Mouse (Mus musculus): Measurements from ENCODE around the gene Cyb5d2. TPM values are rescaled to one million over a fixed set of nuclear protein-coding genes. Genes with fewer than 3 reads are reported as not detected.
"Not testable (repeated sequence)": the region's sequence is repeated elsewhere in the genome, so short reads cannot be mapped to it uniquely, and the experiment has no call there.

The Cyb5d2 gene
- polyA plus RNA-seq, 1 experiment: not detected

DNA sequence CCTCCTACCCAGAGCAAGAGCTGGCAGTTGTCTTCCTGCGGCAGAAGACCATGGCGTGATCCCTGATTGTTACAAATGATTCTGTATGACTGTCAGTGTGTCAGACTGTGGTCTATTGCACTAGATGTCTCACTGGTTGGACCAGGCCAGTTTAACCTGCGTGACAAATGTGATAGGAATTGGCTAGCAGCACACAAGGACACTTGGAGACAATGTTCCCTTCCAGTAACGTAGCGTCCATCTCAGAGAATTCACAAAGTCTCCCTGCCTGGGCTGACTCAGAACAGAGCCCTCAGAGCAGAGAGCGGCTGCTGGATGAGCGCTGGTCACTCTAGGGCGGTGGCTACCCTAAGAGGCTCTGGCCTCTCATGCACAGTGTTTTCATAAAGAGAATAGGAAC lies 28.2 kb downstream of the Cyb5d2 start:
- H3K4me1 ChIP-seq (ENCODE audit: control insufficient read depth, insufficient read depth, low read length): no peaks in the 10 kb centered on the region
- TF ChIP-seq CTCF (IDR thresholded peaks at IDR 0.05; ENCODE audit: insufficient read depth, low read depth, low read length): no peak
- no peak for TF ChIP-seq POLR2A (IDR thresholded peaks at IDR 0.05; ENCODE audit: insufficient read depth, low read depth, low read length)
- 91% methylated on average over 8 of the region's 8 CpGs for WGBS
- no peak overlapping the region for H3K27ac ChIP-seq (ENCODE audit: insufficient read depth, low read depth, low read length)
- no peak overlapping the region for H3K4me3 ChIP-seq (ENCODE audit: insufficient read depth, low read depth, low read length)

DNA sequence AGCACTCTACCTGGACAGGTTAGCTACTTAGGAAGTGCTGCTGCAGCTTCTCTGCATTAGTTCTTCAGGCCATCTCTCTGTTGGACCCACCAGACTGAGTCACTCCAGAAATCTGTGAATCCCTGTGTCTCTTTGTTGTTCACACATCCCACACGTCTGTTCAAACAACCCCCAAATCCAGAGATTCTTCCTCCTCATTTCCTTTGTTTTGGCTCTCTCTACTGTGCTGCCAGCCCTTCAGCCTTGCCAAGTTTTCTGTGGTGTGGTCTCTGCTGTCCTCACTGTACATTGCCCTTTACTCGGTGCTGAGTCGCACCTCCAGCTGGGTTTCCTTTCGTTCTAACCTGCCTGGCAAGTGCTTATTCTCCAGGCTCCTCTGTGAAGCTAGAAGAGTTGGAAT lies 31.7 kb downstream of the Cyb5d2 start:
- Histone ChIP-seq H3K4me3 (ENCODE audit: insufficient read depth, low read depth, low read length) (no peak overlapping the region), H3K27ac (ENCODE audit: insufficient read depth, low read depth, low read length) (no peak overlapping the region), H3K4me1 (ENCODE audit: control insufficient read depth, insufficient read depth, low read length) (no peaks in the 10 kb centered on the region)
- no peak for TF ChIP-seq POLR2A (IDR thresholded peaks at IDR 0.05; ENCODE audit: insufficient read depth, low read depth, low read length)
- no peak for TF ChIP-seq CTCF (IDR thresholded peaks at IDR 0.05; ENCODE audit: insufficient read depth, low read depth, low read length)
- 48% methylated on average over 4 of the region's 4 CpGs for WGBS

DNA sequence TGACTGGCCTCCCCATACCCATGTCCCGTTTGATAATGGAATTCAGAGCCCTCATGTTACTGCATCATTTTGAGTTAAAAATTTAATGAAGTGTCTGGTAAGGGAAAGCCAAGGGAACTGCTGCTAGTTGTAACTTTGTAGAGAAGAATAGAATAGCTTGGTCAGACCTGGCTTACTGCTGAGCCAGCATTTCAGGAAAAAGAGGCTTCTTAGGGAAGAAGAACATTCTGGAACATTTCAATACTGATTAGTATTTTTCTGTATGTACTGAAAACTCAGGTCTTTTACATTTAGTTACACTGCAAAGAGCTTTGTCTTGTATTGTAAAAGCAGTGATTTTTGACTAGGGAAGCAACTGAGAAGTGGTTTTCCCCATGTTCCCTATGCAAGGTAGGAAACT lies 35.2 kb downstream of the Cyb5d2 start:
- TF ChIP-seq POLR2A (IDR thresholded peaks at IDR 0.05; ENCODE audit: insufficient read depth, low read depth, low read length): no peak
- TF ChIP-seq CTCF (IDR thresholded peaks at IDR 0.05; ENCODE audit: insufficient read depth, low read depth, low read length): no peak
- H3K4me1 ChIP-seq (ENCODE audit: control insufficient read depth, insufficient read depth, low read length): no peaks in the 10 kb centered on the region

DNA sequence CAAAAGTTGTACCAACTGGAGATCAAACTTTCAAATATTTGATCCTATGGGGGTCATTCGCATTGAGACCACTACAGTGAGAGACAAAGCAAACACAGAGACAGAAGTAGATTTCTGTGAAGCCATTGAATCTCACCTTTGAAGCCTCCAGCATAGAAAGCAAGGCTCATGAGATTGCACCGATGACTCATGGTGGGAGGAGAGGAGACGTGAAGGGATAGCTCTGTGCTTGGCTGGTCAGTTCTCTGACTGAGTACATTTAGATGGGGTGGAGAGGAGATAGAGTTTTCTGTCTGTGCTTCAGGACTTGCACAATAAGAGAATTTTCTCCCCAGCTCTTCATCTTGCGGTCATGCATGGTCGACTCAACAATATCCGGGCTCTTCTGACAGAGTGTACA lies 36.4 kb downstream of the Cyb5d2 start:
- Histone ChIP-seq H3K4me3 (ENCODE audit: insufficient read depth, low read depth, low read length) (no peak overlapping the region), H3K4me1 (ENCODE audit: control insufficient read depth, insufficient read depth, low read length) (no peaks in the 10 kb centered on the region), H3K27ac (ENCODE audit: insufficient read depth, low read depth, low read length) (no peak overlapping the region)
- WGBS: 81% methylated on average over 6 of the region's 6 CpGs
- TF ChIP-seq POLR2A (IDR thresholded peaks at IDR 0.05; ENCODE audit: insufficient read depth, low read depth, low read length) (no peak), CTCF (IDR thresholded peaks at IDR 0.05; ENCODE audit: insufficient read depth, low read depth, low read length) (no peak)

More for the DNA sequence above, 35.2 kb downstream of the Cyb5d2 start:
- Histone ChIP-seq H3K4me3 (ENCODE audit: insufficient read depth, low read depth, low read length) (no peak overlapping the region), H3K27ac (ENCODE audit: insufficient read depth, low read depth, low read length) (no peak overlapping the region)
- WGBS: 86% methylated on average over 1 of the region's 1 CpGs

DNA sequence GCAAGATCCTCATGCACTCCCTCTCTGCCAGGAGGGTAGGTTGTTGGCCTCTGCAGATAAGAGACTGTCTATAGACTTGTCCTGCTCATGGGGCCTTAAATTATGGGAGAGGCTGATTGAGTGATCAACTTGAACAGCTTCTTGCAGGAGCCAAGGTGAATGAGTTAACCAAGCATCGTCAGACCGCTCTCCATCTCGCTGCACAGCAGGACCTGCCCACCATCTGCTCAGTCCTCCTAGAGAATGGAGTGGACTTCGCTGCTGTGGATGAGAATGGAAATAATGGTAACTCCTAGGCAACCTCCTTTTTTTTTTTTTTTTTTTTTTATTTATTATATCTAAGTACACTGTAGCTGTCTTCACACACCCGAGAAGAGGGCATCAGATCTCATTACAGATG lies 37.6 kb downstream of the Cyb5d2 start:
- Histone ChIP-seq H3K4me1 (ENCODE audit: control insufficient read depth, insufficient read depth, low read length) (no peaks in the 10 kb centered on the region), H3K4me3 (ENCODE audit: insufficient read depth, low read depth, low read length) (no peak overlapping the region), H3K27ac (ENCODE audit: insufficient read depth, low read depth, low read length) (no peak overlapping the region)
- WGBS: 89% methylated on average over 5 of the region's 5 CpGs
- TF ChIP-seq POLR2A (IDR thresholded peaks at IDR 0.05; ENCODE audit: insufficient read depth, low read depth, low read length): no peak
- TF ChIP-seq CTCF (IDR thresholded peaks at IDR 0.05; ENCODE audit: insufficient read depth, low read depth, low read length): no peak

DNA sequence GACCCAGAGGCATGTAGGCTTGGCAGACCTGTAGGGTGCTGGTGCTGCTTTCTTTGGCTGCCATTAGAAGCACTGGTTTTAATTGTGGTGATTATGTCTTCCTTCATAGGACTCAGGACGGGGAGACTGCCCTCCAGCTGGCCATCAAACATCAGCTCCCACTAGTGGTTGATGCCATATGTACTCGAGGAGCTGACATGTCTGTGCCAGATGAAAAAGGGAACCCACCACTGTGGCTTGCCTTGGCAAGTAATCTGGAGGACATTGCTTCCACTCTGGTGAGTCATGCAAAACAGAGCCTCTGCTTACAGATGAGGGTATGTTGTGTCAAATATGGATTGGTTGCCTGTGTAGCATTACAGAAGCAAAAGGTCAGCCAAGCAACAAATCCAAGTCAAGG lies 44.0 kb downstream of the Cyb5d2 start:
- 15% methylated on average over 2 of the region's 2 CpGs for WGBS
- H3K4me1 ChIP-seq (ENCODE audit: control insufficient read depth, insufficient read depth, low read length): no peaks in the 10 kb centered on the region
- no peak overlapping the region for H3K4me3 ChIP-seq (ENCODE audit: insufficient read depth, low read depth, low read length)
- TF ChIP-seq CTCF (IDR thresholded peaks at IDR 0.05; ENCODE audit: insufficient read depth, low read depth, low read length) (no peak), POLR2A (IDR thresholded peaks at IDR 0.05; ENCODE audit: insufficient read depth, low read depth, low read length) (no peak)
- H3K27ac ChIP-seq (ENCODE audit: insufficient read depth, low read depth, low read length): no peak overlapping the region

DNA sequence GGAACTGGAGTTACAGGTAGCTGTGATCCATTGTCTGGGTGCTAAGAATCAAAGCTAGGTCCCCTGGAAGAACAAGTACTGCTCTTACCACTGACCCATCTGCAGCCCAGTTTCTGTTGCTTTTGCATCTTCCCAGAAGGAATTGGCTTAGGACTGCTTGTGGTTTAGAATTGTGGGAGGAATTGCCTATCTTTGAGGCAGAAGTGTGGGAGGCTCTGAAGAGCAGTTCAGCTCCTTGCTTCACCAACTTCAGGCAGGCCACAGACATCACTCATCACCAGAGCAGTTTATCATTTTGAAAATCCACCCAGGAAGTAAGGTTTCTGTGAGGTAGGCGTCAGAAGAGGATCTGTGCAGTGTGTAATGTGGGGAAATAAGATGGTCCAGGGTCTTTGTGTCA lies 56.9 kb downstream of the Cyb5d2 start:
- Histone ChIP-seq H3K4me3 (ENCODE audit: insufficient read depth, low read depth, low read length) (no peak overlapping the region), H3K4me1 (ENCODE audit: control insufficient read depth, insufficient read depth, low read length) (no peaks in the 10 kb centered on the region), H3K27ac (ENCODE audit: insufficient read depth, low read depth, low read length) (no peak overlapping the region)
- WGBS: 89% methylated on average over 1 of the region's 1 CpGs
- TF ChIP-seq POLR2A (IDR thresholded peaks at IDR 0.05; ENCODE audit: insufficient read depth, low read depth, low read length) (no peak), CTCF (IDR thresholded peaks at IDR 0.05; ENCODE audit: insufficient read depth, low read depth, low read length) (no peak)

DNA sequence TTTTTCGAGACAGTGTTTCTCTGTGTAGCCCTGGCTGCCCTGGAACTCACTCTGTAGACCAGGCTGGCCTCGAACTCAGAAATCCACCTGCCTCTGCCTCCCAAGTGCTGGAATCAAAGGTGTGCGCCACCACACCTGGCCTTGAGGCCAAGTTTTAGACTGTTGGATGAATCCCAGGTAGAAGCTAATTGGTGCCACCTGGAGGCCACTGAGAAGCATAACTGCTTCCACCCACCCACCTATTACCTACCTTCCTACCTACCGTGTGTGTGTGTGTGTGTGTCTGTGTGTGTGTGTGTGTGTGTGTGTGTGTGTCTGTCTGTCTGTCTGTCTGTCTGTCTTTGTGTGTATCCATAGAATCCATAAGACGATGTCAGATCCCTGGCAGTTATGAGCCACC lies 58.4 kb downstream of the Cyb5d2 start:
- H3K27ac ChIP-seq (ENCODE audit: insufficient read depth, low read depth, low read length); H3K4me3 ChIP-seq (ENCODE audit: insufficient read depth, low read depth, low read length); H3K4me1 ChIP-seq (ENCODE audit: control insufficient read depth, insufficient read depth, low read length): not testable (repeated sequence)
- WGBS: 89% methylated on average over 5 of the region's 5 CpGs

DNA sequence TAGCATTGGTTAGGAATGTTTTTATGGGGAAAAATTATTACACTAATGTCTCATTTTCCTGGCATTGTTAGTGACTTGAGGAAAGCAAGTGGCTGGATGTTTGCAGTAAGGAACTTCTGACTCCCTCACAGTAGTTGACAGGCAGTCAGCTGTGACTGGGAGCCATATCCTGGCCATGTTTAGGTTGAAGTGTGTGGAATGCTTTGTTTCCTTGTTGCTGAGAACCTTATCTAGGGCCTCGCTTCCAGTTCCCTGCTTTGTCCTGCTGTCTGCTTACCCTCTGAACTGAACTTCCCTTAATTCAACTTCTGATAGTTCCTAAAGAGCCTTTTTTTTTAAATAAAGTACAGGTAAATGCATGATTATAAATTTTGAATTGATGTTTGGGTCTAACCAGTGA lies 59.6 kb downstream of the Cyb5d2 start:
- 83% methylated on average over 1 of the region's 1 CpGs for WGBS
- no peak overlapping the region for H3K4me3 ChIP-seq (ENCODE audit: insufficient read depth, low read depth, low read length)
- no peaks in the 10 kb centered on the region for H3K4me1 ChIP-seq (ENCODE audit: control insufficient read depth, insufficient read depth, low read length)
- H3K27ac ChIP-seq (ENCODE audit: insufficient read depth, low read depth, low read length): no peak overlapping the region
- no peak for TF ChIP-seq CTCF (IDR thresholded peaks at IDR 0.05; ENCODE audit: insufficient read depth, low read depth, low read length)
- TF ChIP-seq POLR2A (IDR thresholded peaks at IDR 0.05; ENCODE audit: insufficient read depth, low read depth, low read length): no peak

DNA sequence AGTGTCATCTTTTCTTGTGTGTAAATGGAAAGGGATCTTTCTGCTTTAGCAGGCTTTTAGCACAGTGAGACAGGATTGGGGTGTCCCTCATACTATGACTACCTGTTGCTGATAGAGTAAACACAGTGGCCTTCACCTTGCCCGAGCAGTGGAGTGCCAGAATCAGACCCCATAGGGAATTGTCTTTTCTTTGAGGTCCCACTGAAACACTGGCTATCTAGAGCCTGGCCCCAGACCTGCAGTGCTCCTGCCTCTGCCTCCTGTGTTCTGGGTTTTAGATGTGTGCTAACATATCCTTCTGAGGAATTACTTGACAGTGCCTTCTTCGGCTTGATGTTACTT lies 60.5 kb downstream of the Cyb5d2 start:
- Histone ChIP-seq H3K27ac (ENCODE audit: insufficient read depth, low read depth, low read length) (no peak overlapping the region), H3K4me3 (ENCODE audit: insufficient read depth, low read depth, low read length) (no peak overlapping the region), H3K4me1 (ENCODE audit: control insufficient read depth, insufficient read depth, low read length) (no peaks in the 10 kb centered on the region)
- TF ChIP-seq POLR2A (IDR thresholded peaks at IDR 0.05; ENCODE audit: insufficient read depth, low read depth, low read length) (no peak), CTCF (IDR thresholded peaks at IDR 0.05; ENCODE audit: insufficient read depth, low read depth, low read length) (no peak)
- WGBS: 72% methylated on average over 2 of the region's 2 CpGs
